Mouse (Mus musculus) embryonic facial prominence, embryonic 13.5 days (tissue): Measurements from ENCODE around the gene Sugt1. TPM values are rescaled to one million over a fixed set of nuclear protein-coding genes. Genes with fewer than 3 reads are reported as not detected.
A peak's percentile ranks its signal among the peaks of the same experiment; 100 is the strongest.

ENCODE experiments used
- ATAC-seq: fragments of 200-750 bp; cut with Nextera tagmentation; 2 replicates; pipeline ENCODE4 v1.8.0; 2017; ENCODE audit warnings: low read depth; ENCODE audit not compliant: insufficient number of reproducible peaks, insufficient read depth, low FRiP score, low TSS enrichment
- H3K27ac ChIP-seq: fragments of 300-500 bp; sonication (generic); 2 replicates; pipeline ENCODE4 v1.5.1; 2015; ENCODE audit warnings: moderate library complexity, mild to moderate bottlenecking, inconsistent platforms
- H3K27me3 ChIP-seq: fragments of 300-500 bp; sonication (generic); 2 replicates; pipeline ENCODE4 v1.6.1; 2015; ENCODE audit warnings: mild to moderate bottlenecking, inconsistent platforms
- H3K36me3 ChIP-seq: fragments of 300-500 bp; sonication (generic); 2 replicates; pipeline ENCODE4 v1.6.1; 2015; ENCODE audit warnings: mild to moderate bottlenecking, inconsistent platforms
- H3K4me1 ChIP-seq: fragments of 300-500 bp; sonication (generic); 2 replicates; pipeline ENCODE4 v1.6.1; 2015; ENCODE audit warnings: inconsistent platforms
- H3K4me2 ChIP-seq: fragments of 300-500 bp; sonication (generic); 2 replicates; pipeline ENCODE4 v1.6.1; 2015; ENCODE audit warnings: moderate library complexity, mild to moderate bottlenecking, inconsistent platforms
- H3K4me3 ChIP-seq: fragments of 300-500 bp; sonication (generic); 2 replicates; pipeline ENCODE4 v1.5.1; 2015; ENCODE audit warnings: mild to moderate bottlenecking, inconsistent platforms
- H3K9ac ChIP-seq: fragments of 300-500 bp; sonication (generic); 2 replicates; pipeline ENCODE4 v1.6.1; 2015; ENCODE audit warnings: mild to moderate bottlenecking, inconsistent platforms
- H3K9me3 ChIP-seq: fragments of 300-500 bp; sonication (generic); 2 replicates; pipeline ENCODE4 v1.6.1; 2016; ENCODE audit warnings: inconsistent platforms
- WGBS: fragments of 180-500 bp; shearing (Covaris S2); methylation state at CpG from one replicate; pipeline ENCODE4 v1.1.7; 2015; ENCODE audit warnings: mixed read lengths; 5-methylcytosine and 5-hydroxymethylcytosine counted together
- polyA plus RNA-seq: library from polyadenylated mRNA; unstranded; fragments of >200 nt; fragmentation: Nextera tagmentation; extraction: Ambion mirVana; gene quantifications from 2 replicates; pipeline ENCODE4 v1.2.1, GENCODE M21; 2015

Sugt1 gene
- polyA plus RNA-seq: 137 and 150 TPM in 2 replicates

DNA sequence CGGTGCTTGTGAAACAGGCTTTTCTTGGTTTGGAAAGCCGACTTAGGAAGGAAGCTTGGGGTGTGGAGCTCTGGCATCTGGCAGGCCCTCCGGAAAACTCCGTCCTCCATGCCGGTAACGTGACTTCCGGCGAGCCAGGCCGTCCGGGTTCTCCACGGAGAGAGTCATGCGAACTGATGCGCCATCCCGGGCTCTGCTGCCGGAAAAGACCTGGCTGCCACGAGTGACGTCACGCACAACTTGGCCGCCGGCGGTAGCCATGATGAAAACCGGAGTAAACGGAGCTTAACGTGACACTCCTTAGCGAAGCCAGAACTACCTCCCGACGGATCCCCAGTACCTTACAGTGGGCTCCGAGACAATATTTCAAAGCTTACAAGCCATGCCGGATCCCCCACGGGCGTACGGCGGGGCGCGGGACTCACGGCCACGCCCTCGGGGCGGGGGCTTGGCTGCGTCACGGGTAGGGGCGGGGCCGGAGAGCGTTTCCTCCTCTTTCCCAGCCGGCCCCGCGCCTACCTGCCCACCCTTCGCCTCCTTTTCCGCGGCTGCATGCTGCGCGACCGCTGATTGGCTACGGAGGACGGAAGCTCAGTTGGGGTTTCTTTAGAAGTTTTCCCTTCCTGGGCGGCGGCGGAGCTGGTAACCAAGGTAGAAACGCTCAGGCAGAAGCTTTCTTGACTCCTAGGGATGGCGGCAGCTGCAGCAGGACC lies at the start of gene Sugt1:
Gene Sugt1, plus strand, starts transcription at position 553 of the 713 bp plus-strand sequence.
- Histone ChIP-seq H3K4me2 (peak within 1 kb of the TSS; percentile 72), H3K36me3 (peaks cover 5% of the 10 kb centered on the region), H3K9me3 (no peaks in the 10 kb centered on the region), H3K4me1 (peaks cover 17% of the 10 kb centered on the region), H3K27me3 (no peaks in the 10 kb centered on the region), H3K9ac (peak within 1 kb of the TSS; percentile 82), H3K27ac (peak within 1 kb of the TSS; percentile 96), H3K4me3 (peak within 1 kb of the TSS; percentile 74)
- WGBS: under 1% methylated on average over 60 of the region's 60 CpGs
- peak; percentile 99 for ATAC-seq

DNA sequence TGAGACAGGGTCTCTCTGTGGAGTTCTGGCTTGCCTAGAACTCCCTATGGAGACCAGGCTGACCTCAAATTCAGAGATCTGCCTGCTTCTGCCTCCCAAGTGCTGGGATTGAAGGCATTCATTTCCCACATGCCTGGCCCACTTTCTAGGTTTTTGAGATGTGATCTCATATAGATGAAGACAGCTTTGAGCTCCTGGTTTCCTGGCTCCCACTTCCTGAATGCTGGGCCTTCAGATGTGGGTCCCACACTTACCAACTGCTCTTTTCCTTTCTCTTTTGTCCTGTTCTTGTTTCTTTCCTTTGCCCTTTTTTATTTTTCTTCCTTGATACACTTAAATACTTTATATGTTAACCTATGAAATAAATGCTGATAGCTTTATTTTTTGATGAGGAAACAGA lies 49.6 kb upstream of the Sugt1 start:
- H3K27ac ChIP-seq: no peak overlapping the region
- no peak for ATAC-seq
- no peak overlapping the region for H3K9ac ChIP-seq
- H3K36me3 ChIP-seq: no peaks in the 10 kb centered on the region
- no peak overlapping the region for H3K4me3 ChIP-seq
- peaks cover 4% of the 10 kb centered on the region; the same call in 1 of the 2 replicates for H3K4me1 ChIP-seq
- H3K4me2 ChIP-seq: no peak overlapping the region
- no peaks in the 10 kb centered on the region for H3K9me3 ChIP-seq
- H3K27me3 ChIP-seq: no peaks in the 10 kb centered on the region

DNA sequence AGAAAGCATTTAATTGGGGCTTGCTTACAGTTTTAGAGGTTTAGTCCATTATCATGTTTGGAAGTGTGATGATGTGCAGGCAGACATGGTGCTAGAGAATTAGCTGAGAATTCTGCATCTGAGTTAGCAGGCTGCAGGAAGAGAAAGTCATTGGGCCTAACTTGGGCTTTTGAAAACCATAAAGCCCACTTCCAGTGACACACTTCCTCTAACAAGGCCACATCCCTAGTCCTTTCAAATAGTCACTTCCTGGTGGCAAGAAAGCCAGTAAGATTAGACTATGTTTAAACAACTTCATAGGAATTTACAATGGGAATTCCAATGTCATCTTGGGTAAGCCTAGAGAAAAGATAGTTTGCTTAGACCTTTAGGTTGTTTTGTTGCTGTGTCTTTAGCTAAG lies 45.9 kb upstream of the Sugt1 start:
- no peak for ATAC-seq
- H3K4me3 ChIP-seq: no peak overlapping the region
- H3K9me3 ChIP-seq: no peaks in the 10 kb centered on the region
- H3K4me2 ChIP-seq: no peak overlapping the region
- H3K9ac ChIP-seq: no peak overlapping the region
- H3K27me3 ChIP-seq: no peaks in the 10 kb centered on the region
- no peaks in the 10 kb centered on the region for H3K36me3 ChIP-seq
- H3K4me1 ChIP-seq: no peaks in the 10 kb centered on the region
- H3K27ac ChIP-seq: no peak overlapping the region

DNA sequence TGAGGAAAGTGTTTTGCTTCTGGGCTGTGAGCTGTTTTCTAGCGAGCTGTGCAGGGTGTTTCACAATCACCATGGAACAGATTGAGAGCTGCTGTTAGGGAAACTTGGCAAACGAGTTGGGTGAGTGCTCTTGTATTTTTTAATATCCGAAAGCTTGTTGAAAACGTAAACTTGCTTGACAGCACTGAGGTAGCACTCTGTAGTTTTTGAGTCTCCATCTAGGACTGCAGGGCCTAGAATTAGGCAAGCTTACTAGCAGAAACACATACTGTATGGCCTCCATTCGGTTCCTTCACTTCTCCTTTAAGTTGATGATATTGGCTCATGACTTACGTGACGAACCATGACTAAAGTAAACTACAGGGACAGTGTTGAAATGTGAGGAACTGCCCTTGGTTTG lies 38.1 kb upstream of the Sugt1 start:
- Histone ChIP-seq H3K4me1 (no peaks in the 10 kb centered on the region), H3K4me2 (no peak overlapping the region), H3K4me3 (no peak overlapping the region), H3K9ac (no peak overlapping the region), H3K36me3 (peaks cover 6% of the 10 kb centered on the region; the same call in 1 of the 2 replicates), H3K27ac (peak overlapping the region; percentile 22), H3K9me3 (no peaks in the 10 kb centered on the region), H3K27me3 (no peaks in the 10 kb centered on the region)
- ATAC-seq: no peak
- WGBS: 63% methylated on average over 7 of the region's 7 CpGs

DNA sequence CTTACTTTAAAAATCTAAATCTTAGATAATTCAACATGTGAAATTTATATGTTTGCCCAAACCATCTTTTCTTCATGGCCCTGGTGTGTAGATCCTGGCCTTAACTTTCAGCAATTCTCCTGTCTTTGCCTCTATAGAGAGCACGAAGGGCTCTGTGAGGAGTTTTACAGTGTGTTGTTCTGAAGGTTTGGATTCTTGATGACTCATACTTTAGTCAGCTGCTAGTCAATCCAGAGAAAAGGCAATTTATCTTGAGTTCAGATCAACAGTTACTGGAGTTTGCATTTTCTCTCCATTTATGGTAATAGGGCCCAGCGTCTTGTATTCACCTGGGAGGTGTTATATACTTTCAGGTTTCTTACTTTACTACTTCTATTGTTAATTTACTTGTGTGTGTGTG lies 35.6 kb upstream of the Sugt1 start:
- Histone ChIP-seq H3K4me3 (no peak overlapping the region), H3K36me3 (peaks cover 6% of the 10 kb centered on the region; the same call in 1 of the 2 replicates), H3K4me1 (no peaks in the 10 kb centered on the region), H3K9ac (no peak overlapping the region), H3K27ac (no peak overlapping the region), H3K27me3 (no peaks in the 10 kb centered on the region), H3K4me2 (no peak overlapping the region), H3K9me3 (no peaks in the 10 kb centered on the region)
- 86% methylated on average over 2 of the region's 2 CpGs for WGBS
- ATAC-seq: no peak

DNA sequence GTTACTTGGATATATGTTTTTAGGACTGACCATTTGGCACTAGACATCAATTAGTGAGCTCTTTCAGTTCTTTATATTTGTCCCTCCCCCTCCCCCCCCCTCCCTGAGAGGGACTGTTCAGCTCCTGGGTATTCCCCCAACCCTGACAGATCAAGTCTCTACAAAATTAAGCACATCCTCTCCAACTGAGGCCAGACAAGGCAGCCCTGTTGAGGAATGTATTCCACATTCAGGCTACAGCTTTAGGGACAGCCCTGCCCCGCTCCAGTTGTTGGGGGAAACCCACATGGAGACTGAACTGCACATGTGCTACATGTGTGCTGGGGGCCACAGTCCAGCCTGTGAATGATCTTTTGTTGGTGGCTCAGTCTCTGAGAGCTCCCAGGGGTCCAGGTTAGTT lies 34.6 kb upstream of the Sugt1 start:
- no peak overlapping the region for H3K4me3 ChIP-seq
- H3K36me3 ChIP-seq: peaks cover 6% of the 10 kb centered on the region; the same call in 1 of the 2 replicates
- no peaks in the 10 kb centered on the region for H3K4me1 ChIP-seq
- H3K9me3 ChIP-seq: no peaks in the 10 kb centered on the region
- no peaks in the 10 kb centered on the region for H3K27me3 ChIP-seq
- WGBS: 67% methylated on average over 1 of the region's 1 CpGs
- H3K4me2 ChIP-seq: no peak overlapping the region
- no peak overlapping the region for H3K27ac ChIP-seq
- ATAC-seq: no peak
- no peak overlapping the region for H3K9ac ChIP-seq

DNA sequence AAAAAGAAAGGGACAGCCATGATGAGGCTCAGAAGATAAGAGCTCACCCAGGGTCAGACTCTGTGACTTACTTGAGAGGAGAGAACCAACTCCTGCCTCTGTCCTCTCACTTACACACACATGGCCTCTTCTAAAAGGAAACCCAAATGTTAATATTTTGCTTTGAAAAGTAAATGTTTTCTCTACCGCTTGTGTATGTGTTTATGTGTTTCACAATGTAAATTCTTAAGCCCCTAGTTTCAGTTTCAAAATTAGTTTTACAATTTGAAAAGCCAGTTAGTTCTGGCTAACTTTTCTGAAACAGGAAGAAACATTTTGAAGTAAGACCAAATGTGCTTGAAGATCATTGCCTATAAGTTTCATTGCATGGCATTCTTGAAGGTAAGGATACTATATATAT lies 29.7 kb upstream of the Sugt1 start:
- H3K36me3 ChIP-seq: peaks cover 20% of the 10 kb centered on the region
- H3K27me3 ChIP-seq: no peaks in the 10 kb centered on the region
- no peak overlapping the region for H3K9ac ChIP-seq
- H3K4me1 ChIP-seq: 0 out of 2 replicates have a peak, but pooled peaks cover 6% of the 10 kb centered on the region
- H3K27ac ChIP-seq: no peak overlapping the region
- WGBS: 83% methylated on average over 1 of the region's 1 CpGs
- no peak for ATAC-seq
- H3K4me3 ChIP-seq: no peak overlapping the region
- no peak overlapping the region for H3K4me2 ChIP-seq
- H3K9me3 ChIP-seq: no peaks in the 10 kb centered on the region

DNA sequence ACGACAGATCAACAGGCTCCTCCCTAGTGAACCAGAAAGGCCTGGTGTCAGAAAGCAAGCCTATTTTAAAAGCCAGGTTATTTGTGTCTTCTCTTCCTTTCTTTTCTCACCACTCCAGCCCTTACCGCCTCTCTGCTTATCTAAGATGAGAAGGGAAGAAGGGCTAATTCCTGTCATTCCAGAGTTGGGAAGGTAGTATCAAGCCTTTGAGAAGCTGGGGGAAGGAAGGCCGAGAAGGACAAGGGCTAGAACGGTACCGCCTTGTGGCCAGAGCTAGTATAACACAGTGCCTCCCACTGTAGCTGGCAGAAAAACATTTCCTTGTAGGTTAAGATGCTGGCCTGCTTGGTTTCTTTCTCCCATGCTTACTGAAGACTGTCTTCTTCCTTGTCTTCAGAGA lies 24.7 kb upstream of the Sugt1 start:
- H3K27ac ChIP-seq: no peak overlapping the region
- no peaks in the 10 kb centered on the region for H3K27me3 ChIP-seq
- H3K9ac ChIP-seq: no peak overlapping the region
- WGBS: 18% methylated on average over 5 of the region's 5 CpGs
- 0 out of 2 replicates have a peak, but pooled peaks cover 6% of the 10 kb centered on the region for H3K4me1 ChIP-seq
- H3K9me3 ChIP-seq: no peaks in the 10 kb centered on the region
- H3K4me2 ChIP-seq: no peak overlapping the region
- H3K36me3 ChIP-seq: peaks cover 23% of the 10 kb centered on the region
- no peak for ATAC-seq
- no peak overlapping the region for H3K4me3 ChIP-seq

DNA sequence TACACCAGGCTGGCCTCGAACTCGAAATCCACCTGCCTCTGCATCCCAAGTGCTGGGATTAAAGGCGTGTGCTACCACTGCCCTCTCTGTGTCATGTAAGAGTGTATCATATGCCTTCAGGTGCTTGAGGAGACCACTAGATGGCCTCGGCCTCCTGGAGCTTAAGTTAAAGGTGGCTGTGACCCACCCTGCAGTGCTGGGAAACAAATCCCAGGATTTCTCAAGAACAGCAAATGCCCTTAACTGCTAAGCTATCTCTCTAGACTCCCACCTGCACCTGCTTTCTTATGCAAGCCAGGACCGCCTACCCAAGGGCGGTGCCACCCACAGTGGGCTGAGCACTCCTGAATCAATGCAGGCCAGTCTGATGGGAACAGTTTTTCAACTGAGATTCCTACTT lies 22.7 kb upstream of the Sugt1 start:
- no peak for ATAC-seq

DNA sequence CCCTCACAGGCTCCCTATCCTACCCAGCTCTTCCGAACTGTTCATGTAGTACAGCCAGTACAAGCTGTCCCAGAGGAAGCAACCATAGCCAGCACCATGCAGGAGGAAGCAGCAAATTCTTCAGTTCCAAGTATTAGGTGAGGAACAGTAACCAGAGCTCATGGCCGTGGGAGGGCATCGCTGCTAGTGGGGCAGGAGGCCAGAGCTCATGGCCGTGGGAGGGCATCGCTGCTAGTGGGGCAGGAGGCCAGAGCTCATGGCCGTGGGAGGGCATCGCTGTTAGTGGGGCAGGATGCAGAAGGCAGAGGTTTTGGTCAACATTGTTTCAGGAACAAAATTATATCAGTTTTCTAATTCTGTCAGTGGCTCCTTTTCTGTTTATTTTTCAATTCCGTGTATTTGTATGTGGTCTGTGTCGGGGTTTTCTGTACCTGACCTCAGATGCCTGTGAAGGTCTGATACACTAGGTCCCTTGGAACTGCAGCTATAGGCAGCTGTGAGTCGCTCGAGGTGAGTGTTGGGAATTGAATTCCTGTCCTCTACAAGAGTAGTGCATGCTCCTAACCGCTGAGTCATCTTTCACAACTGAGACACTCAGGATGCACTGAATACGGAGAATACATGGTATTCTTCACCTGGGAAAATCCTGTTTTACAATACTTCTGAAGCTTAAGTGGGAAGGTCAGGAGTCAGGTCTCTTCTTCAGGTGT lies 13.9 kb upstream of the Sugt1 start:
- Histone ChIP-seq H3K27ac (no peak overlapping the region), H3K9me3 (no peaks in the 10 kb centered on the region), H3K4me3 (no peak overlapping the region), H3K4me2 (no peak overlapping the region), H3K27me3 (no peaks in the 10 kb centered on the region), H3K4me1 (no peaks in the 10 kb centered on the region), H3K9ac (no peak overlapping the region), H3K36me3 (peaks cover 32% of the 10 kb centered on the region)
- 89% methylated on average over 13 of the region's 13 CpGs for WGBS
- no peak for ATAC-seq

More for the DNA sequence above, 22.7 kb upstream of the Sugt1 start:
- 0 out of 2 replicates have a peak, but pooled peaks cover under 1% of the 10 kb centered on the region for H3K4me1 ChIP-seq
- no peak overlapping the region for H3K27ac ChIP-seq
- H3K36me3 ChIP-seq: peaks cover 34% of the 10 kb centered on the region
- WGBS: 69% methylated on average over 6 of the region's 6 CpGs
- no peak overlapping the region for H3K4me3 ChIP-seq
- H3K9me3 ChIP-seq: no peaks in the 10 kb centered on the region
- H3K27me3 ChIP-seq: no peaks in the 10 kb centered on the region
- no peak overlapping the region for H3K4me2 ChIP-seq
- H3K9ac ChIP-seq: no peak overlapping the region

DNA sequence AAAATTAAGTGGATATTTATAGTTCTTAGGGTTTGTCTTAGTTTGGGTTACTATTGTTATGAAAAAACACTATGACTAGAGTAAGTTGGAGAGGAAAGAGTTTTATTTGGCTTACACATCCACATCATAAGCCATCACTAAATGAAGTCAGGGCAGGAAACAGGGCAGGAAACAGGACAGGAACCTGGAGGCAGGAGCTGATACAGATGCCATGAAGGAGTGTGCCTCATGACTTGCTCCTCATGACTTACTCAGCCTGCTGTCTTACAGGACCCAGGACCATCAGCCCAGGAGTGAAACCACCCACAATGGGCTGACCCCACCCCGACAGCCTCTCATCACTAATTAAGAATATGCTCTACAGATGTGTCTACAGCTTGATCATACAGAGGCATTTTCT lies 13.1 kb upstream of the Sugt1 start:
- H3K4me1 ChIP-seq: no peaks in the 10 kb centered on the region
- H3K4me2 ChIP-seq: no peak overlapping the region
- no peaks in the 10 kb centered on the region for H3K9me3 ChIP-seq
- ATAC-seq: no peak
- H3K36me3 ChIP-seq: peaks cover 31% of the 10 kb centered on the region
- WGBS: 67% methylated on average over 1 of the region's 1 CpGs
- H3K27ac ChIP-seq: no peak overlapping the region
- no peak overlapping the region for H3K4me3 ChIP-seq
- no peak overlapping the region for H3K9ac ChIP-seq
- H3K27me3 ChIP-seq: no peaks in the 10 kb centered on the region
